Mouse (Mus musculus): ENCODE data around the gene Slc22a19. TPM values are rescaled to one million over a fixed set of nuclear protein-coding genes. Genes with fewer than 3 reads are reported as not detected.
"Not testable (repeated sequence)": the region's sequence is repeated elsewhere in the genome, so short reads cannot be mapped to it uniquely, and the experiment has no call there.

Slc22a19 gene
- not detected in 2 replicates for total RNA-seq (2012; rRNA removed)
- total RNA-seq (2014; rRNA removed) = not detected in 2 replicates
- polyA plus RNA-seq (2012; ENCODE audit: insufficient read length, low read depth) = not detected in 2 replicates

- no peak for DNase-seq (ENCODE audit: extremely low read depth)
- Histone ChIP-seq H3K9ac (ENCODE audit: insufficient read depth, low read depth) (no peak within 1 kb of the TSS), H3K9me3 (replicated peaks; ENCODE audit: low read length) (no peaks in the 10 kb centered on the region), H3K36me3 (replicated peaks in 1 of 2; ENCODE audit: control insufficient read depth in 1 of 2, insufficient read depth in 1 of 2, low read length in 1 of 2) (no peaks in the 10 kb centered on the region), H3K27ac (ENCODE audit: insufficient read depth, low read depth) (no peak within 1 kb of the TSS), H3K79me2 (replicated peaks; ENCODE audit: control insufficient read depth, extremely low read depth, insufficient read depth, poor library complexity, severe bottlenecking) (no peaks in the 10 kb centered on the region), H3K4me1 (ENCODE audit: control insufficient read depth in 1 of 2, insufficient read depth in 2 of 2) (no peaks in the 10 kb centered on the region), H3K27me3 (replicated peaks) (no peaks in the 10 kb centered on the region), H3K4me2 (ENCODE audit: insufficient read depth, low read depth, poor library complexity, severe bottlenecking) (no peak within 1 kb of the TSS), H3K4me3 (replicated peaks in 1 of 3; ENCODE audit: low read depth in 2 of 3, low read length in 2 of 3, poor library complexity in 1 of 3) (no peak within 1 kb of the TSS)
- in situ Hi-C loops (cut with MboI; ENCODE audit: low pct_ligation_motif_present, low pct_unique_long_range_greater_than_20kb, low sequenced_read_pairs) (no loop called here), dilution Hi-C loops (cut with MboI; ENCODE audit: extremely low pct_ligation_motif_present, extremely low pct_unique_long_range_greater_than_20kb, low sequenced_read_pairs) (no loop called here)
- no peak for TF ChIP-seq JUND (conservative IDR thresholded peaks at IDR 0.05; ENCODE audit: low read depth, low read length)
- no peak for TF ChIP-seq JUN (IDR thresholded peaks at IDR 0.05; ENCODE audit: insufficient read depth, low read depth, low read length)
- TF ChIP-seq MAFK (IDR thresholded peaks at IDR 0.05; ENCODE audit: insufficient replicate concordance, low read length) = no peak
- TF ChIP-seq ZNF384 (IDR thresholded peaks at IDR 0.05; ENCODE audit: low read depth, low read length) = no peak
- no peak for TF ChIP-seq MXI1 (IDR thresholded peaks at IDR 0.05; ENCODE audit: low read depth, low read length)
- no peak for TF ChIP-seq MYC (IDR thresholded peaks at IDR 0.05; ENCODE audit: low read depth, low read length)
- no peak for TF ChIP-seq SMC3 (IDR thresholded peaks at IDR 0.05; ENCODE audit: low read depth, low read length)
- no peak for TF ChIP-seq ZC3H11A (IDR thresholded peaks at IDR 0.05; ENCODE audit: low read depth, low read length)
- no peak for TF ChIP-seq HCFC1 (IDR thresholded peaks at IDR 0.05; ENCODE audit: low read depth, low read length)
- TF ChIP-seq POLR2AphosphoS2 (IDR thresholded peaks at IDR 0.05; ENCODE audit: low read depth, low read length) = no peak
- no peak for TF ChIP-seq EP300 (IDR thresholded peaks at IDR 0.05; ENCODE audit: low read length)
- TF ChIP-seq RAD21 (IDR thresholded peaks at IDR 0.05; ENCODE audit: low read depth, low read length) = no peak
- no peak for TF ChIP-seq CTCF (conservative IDR thresholded peaks at IDR 0.05 in 1 of 2, IDR thresholded peaks at IDR 0.05 in 1 of 2; ENCODE audit: low read depth in 2 of 2, low read length in 2 of 2)
- TF ChIP-seq MAZ (IDR thresholded peaks at IDR 0.05; ENCODE audit: low read depth, low read length) = no peak
- no peak for TF ChIP-seq PAX5 (IDR thresholded peaks at IDR 0.05; ENCODE audit: low read length)
- TF ChIP-seq KAT2A (IDR thresholded peaks at IDR 0.05; ENCODE audit: insufficient replicate concordance, low read length) = no peak
- no peak for TF ChIP-seq UBTF (IDR thresholded peaks at IDR 0.05; ENCODE audit: low read depth, low read length)
- no peak for TF ChIP-seq NELFE (IDR thresholded peaks at IDR 0.05; ENCODE audit: low read depth, low read length)
These were observed at the start of gene Slc22a19 for GRCm38 (mm10) chr19:7711148-7711547. Slc22a19 (minus strand) TSS chr19:7711310.

GRCm38 (mm10) chr19:7753371-7753770 is 42.3 kb upstream of the Slc22a19 start:
- H3K27me3 ChIP-seq (replicated peaks); in situ Hi-C loops (cut with MboI; ENCODE audit: low pct_ligation_motif_present, low pct_unique_long_range_greater_than_20kb, low sequenced_read_pairs); H3K27ac ChIP-seq (ENCODE audit: insufficient read depth, low read depth); H3K9me3 ChIP-seq (replicated peaks; ENCODE audit: low read length); H3K36me3 ChIP-seq (replicated peaks in 1 of 2; ENCODE audit: control insufficient read depth in 1 of 2, insufficient read depth in 1 of 2, low read length in 1 of 2); DNase-seq (ENCODE audit: extremely low read depth); H3K4me3 ChIP-seq (replicated peaks in 1 of 3; ENCODE audit: low read depth in 2 of 3, low read length in 2 of 3, poor library complexity in 1 of 3); H3K4me2 ChIP-seq (ENCODE audit: insufficient read depth, low read depth, poor library complexity, severe bottlenecking); H3K9ac ChIP-seq (ENCODE audit: insufficient read depth, low read depth); dilution Hi-C loops (cut with MboI; ENCODE audit: extremely low pct_ligation_motif_present, extremely low pct_unique_long_range_greater_than_20kb, low sequenced_read_pairs); H3K79me2 ChIP-seq (replicated peaks; ENCODE audit: control insufficient read depth, extremely low read depth, insufficient read depth, poor library complexity, severe bottlenecking); H3K4me1 ChIP-seq (ENCODE audit: control insufficient read depth in 1 of 2, insufficient read depth in 2 of 2): not testable (repeated sequence)

Measured in CH12.LX (cell line).